ENCODE assay signal across 9 mouse cellular contexts in the genomic region with DNA sequence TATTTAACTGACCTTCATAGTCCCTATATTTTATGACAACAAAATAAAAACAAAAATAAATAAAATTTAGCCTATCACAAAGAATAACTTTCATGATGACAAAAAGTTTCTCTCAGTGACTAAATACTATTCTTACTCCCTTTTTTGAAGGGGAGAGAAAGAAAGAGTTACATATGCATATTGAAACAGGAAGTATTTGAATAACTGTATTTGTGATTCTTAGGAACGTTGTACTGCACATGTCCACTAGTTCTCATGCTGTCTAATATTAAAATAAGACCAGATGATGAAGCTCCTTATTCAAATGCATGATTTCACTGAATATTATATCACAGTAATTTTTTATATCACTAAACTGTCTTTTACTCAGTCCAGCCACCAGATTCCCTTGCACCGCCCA. TPM values are rescaled to one million over a fixed set of nuclear protein-coding genes. Genes with fewer than 3 reads are reported as not detected.
A peak's percentile ranks its signal among the peaks of the same experiment; 100 is the strongest.
DNase-seq lines count a peak whose midpoint lies in the region; ATAC-seq and TF ChIP-seq lines count a peak whose summit lies in the region.
"Not testable (repeated sequence)": the region's sequence is repeated elsewhere in the genome, so short reads cannot be mapped to it uniquely, and the experiment has no call there.
"Had no signal": no experiment of that assay in that cellular context is flagged by ENCODE, and none has a peak within 500 bp of the region (broad histone marks: within the 10 kb centered on the region; RNA-seq: fewer than 3 reads in every experiment).

No protein-coding gene starts in this region.

- H3K9me3 ChIP-seq in lung, postnatal 0 days (ENCODE audit: low read length); megakaryocyte, embryonic 14.5 days: not testable (repeated sequence)

- 0 out of 2 replicates have a peak overlapping the region, but pooled peaks have one; percentile 8 for H3K4me2 ChIP-seq in lung, postnatal 0 days (replicated peaks; ENCODE audit: low read depth, low read length)
- H3K4me2 ChIP-seq in myocyte (ENCODE audit: low read depth) = peak overlapping the region; percentile 80

- WGBS in heart, adult 2 months = 39% methylated on average over 2 of the region's 2 CpGs
- 67% methylated on average over 2 of the region's 2 CpGs for WGBS in lung, postnatal 0 days

- H3K4me1 ChIP-seq in bone marrow macrophage, adult 2 months (ENCODE audit: control insufficient read depth, insufficient read depth, low read length); heart, adult 2 months (ENCODE audit: control insufficient read depth, insufficient read depth, low read length); lung, postnatal 0 days (ENCODE audit: insufficient read depth, low read depth, low read length); megakaryocyte, embryonic 14.5 days: not testable (repeated sequence)

- H3K4me3 ChIP-seq in bone marrow macrophage, adult 2 months (ENCODE audit: insufficient read depth, low read length) = peak overlapping the region; percentile 53
- H3K4me3 ChIP-seq in heart, adult 2 months = peak overlapping the region; percentile 53
- not testable (repeated sequence) for H3K4me3 ChIP-seq in lung, postnatal 0 days (ENCODE audit: low read depth, low read length); myocyte
- peak overlapping the region; percentile 73 for H3K4me3 ChIP-seq in megakaryocyte, embryonic 14.5 days (replicated peaks)

- H3ac ChIP-seq in myocyte (ENCODE audit: control insufficient read depth, insufficient read length) = not testable (repeated sequence)

- TF ChIP-seq POLR2A in bone marrow macrophage, adult 2 months (IDR thresholded peaks at IDR 0.05; ENCODE audit: borderline replicate concordance, low read depth, low read length); heart, adult 2 months (IDR thresholded peaks at IDR 0.05; ENCODE audit: insufficient read depth, low read depth, low read length); myocyte (IDR thresholded peaks at IDR 0.05; ENCODE audit: insufficient read length, low read depth): not testable (repeated sequence)

- H3K27ac ChIP-seq in bone marrow macrophage, adult 2 months (ENCODE audit: insufficient read depth, low read depth, low read length) = peak overlapping the region; percentile 84
- peak overlapping the region; percentile 79 for H3K27ac ChIP-seq in heart, adult 2 months
- not testable (repeated sequence) for H3K27ac ChIP-seq in lung, postnatal 0 days (ENCODE audit: low read length)

- DNase-seq in 3T3-L1 (ENCODE audit: low read depth, low spot score) = peak; percentile 13
- not testable (repeated sequence) for DNase-seq in heart, adult 2 months; lung, postnatal 0 days (ENCODE audit: low spot score)

- not testable (repeated sequence) for H3K79me2 ChIP-seq in heart, adult 2 months (replicated peaks; ENCODE audit: control insufficient read depth, insufficient read depth, low read length); myocyte (ENCODE audit: control insufficient read depth, insufficient read depth)

- TF ChIP-seq EP300 in heart, adult 2 months (IDR thresholded peaks at IDR 0.05; ENCODE audit: insufficient read depth, low read depth, low read length); lung, postnatal 0 days (IDR thresholded peaks at IDR 0.05): not testable (repeated sequence)

- H3K36me3 ChIP-seq in heart, adult 2 months (ENCODE audit: control insufficient read depth, insufficient read depth, low read length); lung, postnatal 0 days (ENCODE audit: insufficient read depth, low read length); megakaryocyte, embryonic 14.5 days (replicated peaks; ENCODE audit: low read length); myocyte (ENCODE audit: control insufficient read depth, insufficient read depth): not testable (repeated sequence)

- H3K9ac ChIP-seq in heart, adult 2 months (ENCODE audit: low read depth, low read length); lung, postnatal 0 days (replicated peaks; ENCODE audit: low read depth): not testable (repeated sequence)

- TF ChIP-seq CTCF in bone marrow macrophage, adult 2 months (IDR thresholded peaks at IDR 0.05; ENCODE audit: low read depth, low read length); heart, adult 2 months (IDR thresholded peaks at IDR 0.05); lung, postnatal 0 days (IDR thresholded peaks at IDR 0.05): not testable (repeated sequence)

- ATAC-seq in erythroid progenitor cell, adult 5-6 weeks (replicated peaks; ENCODE audit: low FRiP score, poor library complexity, severe bottlenecking) = 0 out of 2 replicates have a peak, but pooled peaks have one; percentile 19
- peak; percentile 76 for ATAC-seq in inflammation-experienced regulatory T-cells, adult 6 months
- ATAC-seq in lung, postnatal 0 days = not testable (repeated sequence)

- not testable (repeated sequence) for H3K27me3 ChIP-seq in heart, adult 2 months (ENCODE audit: control insufficient read depth, insufficient read depth, low read length); lung, postnatal 0 days (replicated peaks; ENCODE audit: insufficient read depth, low read length); megakaryocyte, embryonic 14.5 days (replicated peaks); myocyte (ENCODE audit: control insufficient read depth, insufficient read depth, insufficient read length)

- intact Hi-C loops in heart, adult 2 months (cut with DNase I) = loop anchor here (2.0 kb wide), 1 partner anchor 77 kb away; no protein-coding TSS in a partner anchor

RNA-seq across cellular contexts. Expression of gene Ifi204, which starts 35.0 kb away (rescaled TPM):
- 232 and 235 TPM in 2 replicates for polyA plus RNA-seq in bone marrow macrophage, adult 2 months (2012; ENCODE audit: insufficient read depth, insufficient read length, missing spikeins)
- total RNA-seq in erythroid progenitor cell, adult 5-6 weeks (2015; ENCODE audit: low replicate concordance) = 5.4 and 9.7 TPM in 2 replicates
- 10.1 and 13.5 TPM in 2 replicates for total RNA-seq in erythroid progenitor cell, adult 5-6 weeks (2017; ENCODE audit: low replicate concordance)
- 1 to 10 TPM; 2.1 to 2.4 TPM for total RNA-seq in heart, adult 2 months (2021)
- polyA plus RNA-seq in heart, adult 2 months (2012; rRNA removed) = 0.66 and 1.9 TPM in 2 replicates
- polyA plus RNA-seq in inflammation-experienced regulatory T-cells, adult 6 months (2017; shearing (Covaris generic)) = 1 to 10 TPM in 1 of 3 experiments, under 1 TPM in 2; 0.38 to 3.6 (median 0.42) TPM
- polyA plus RNA-seq in lung, postnatal 0 days (2015; fragmentation: Nextera tagmentation; extraction: Ambion mirVana) = 1.5 and 1.9 TPM in 2 replicates
- polyA plus RNA-seq in megakaryocyte, embryonic 14.5 days (2012; ENCODE audit: insufficient read depth, low replicate concordance) = 0.43 TPM in 1 of 2 replicates, not detected in the other
- polyA plus RNA-seq in myocyte (2012; fragmentation: generic; extraction: Trizol) = 5.2 TPM
- polyA plus RNA-seq: erythroblast, embryonic 14.5 days had no signal

Comparison
In these comparisons a context has a peak if more than half of its experiments do, and no peak if none do; other contexts are left out.
1. RNA of gene Ifi204, which starts 35.0 kb away (polyA plus RNA-seq): 232 to 235 TPM in bone marrow macrophage, adult 2 months; 5.2 TPM in myocyte (single experiment), 1.5 to 1.9 TPM in lung, postnatal 0 days, 0.66 to 1.9 TPM in heart, adult 2 months, 0.43 TPM in megakaryocyte, embryonic 14.5 days and 0.38 to 3.6 TPM in inflammation-experienced regulatory T-cells, adult 6 months; every median in the first group is over 10 times any median in the second.